21 mouse cellular contexts compared by ENCODE assay signal in the genomic region with DNA sequence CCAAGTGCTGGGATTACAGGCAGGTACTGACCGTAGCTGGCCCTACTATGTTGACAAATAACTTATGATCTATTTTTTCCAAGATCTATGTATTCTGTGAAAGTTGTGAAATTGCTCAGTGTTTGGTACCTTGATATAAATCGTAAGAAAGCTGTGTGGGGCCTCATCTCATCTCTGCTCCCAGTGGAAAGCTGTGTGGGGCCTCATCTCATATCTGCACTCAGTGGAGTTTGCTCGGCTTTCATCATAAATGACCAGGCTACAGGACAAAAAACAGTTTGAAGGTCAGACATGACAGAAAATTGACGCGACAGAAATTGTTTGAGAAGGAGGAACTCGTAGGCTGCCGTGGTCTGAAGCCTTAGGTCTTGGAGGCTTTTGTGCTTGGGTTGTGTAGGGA. TPM values are rescaled to one million over a fixed set of nuclear protein-coding genes. Genes with fewer than 3 reads are reported as not detected.
DNase-seq lines count a peak whose midpoint lies in the region; ATAC-seq and TF ChIP-seq lines count a peak whose summit lies in the region.
"Had no signal": no experiment of that assay in that cellular context is flagged by ENCODE, and none has a peak within 500 bp of the region (broad histone marks: within the 10 kb centered on the region; RNA-seq: fewer than 3 reads in every experiment).

No protein-coding gene starts in this region.

- no peak overlapping the region for H3K27ac ChIP-seq in intestine, embryonic 15.5 days
- peak overlapping the region; percentile 46; the same call in 1 of the 2 replicates for H3K27ac ChIP-seq in intestine, embryonic 16.5 days (ENCODE audit: low read length)
- peak overlapping the region; percentile 67 for H3K27ac ChIP-seq in intestine, postnatal 0 days (ENCODE audit: low read depth, low read length)

- ATAC-seq in intestine, embryonic 15.5 days: peak; percentile 71; the same call in 1 of the 2 replicates
- peak; percentile 66 for ATAC-seq in intestine, embryonic 16.5 days
- ATAC-seq in intestine, postnatal 0 days: peak; percentile 76
- ATAC-seq: activated CD4-positive, CD25-positive, alpha-beta regulatory T cell, adult 4 months; CD4-positive, CD25-positive, alpha-beta regulatory T cell, adult 4 months; Patski had no signal

- no peak overlapping the region for H3K4me3 ChIP-seq in intestine, embryonic 15.5 days (replicated peaks)
- no peak overlapping the region for H3K4me3 ChIP-seq in intestine, embryonic 16.5 days (ENCODE audit: low read length)
- no peak overlapping the region for H3K4me3 ChIP-seq in intestine, postnatal 0 days (ENCODE audit: low read depth, low read length)

- H3K9me3 ChIP-seq in intestine, embryonic 15.5 days: no peaks in the 10 kb centered on the region
- H3K9me3 ChIP-seq in intestine, embryonic 16.5 days (ENCODE audit: control insufficient read depth, low read length): no peaks in the 10 kb centered on the region
- no peaks in the 10 kb centered on the region for H3K9me3 ChIP-seq in intestine, postnatal 0 days (ENCODE audit: control insufficient read depth)
- H3K9me3 ChIP-seq: G1E had no signal

- DNase-seq in frontal cortex, postnatal 14 days (ENCODE audit: low spot score in 2 of 2): no peak
- DNase-seq in B cell, adult 2 months: no peak
- no peak for DNase-seq in cerebellum, adult 11-12 months
- DNase-seq: adrenal gland, adult 2 months; adrenal gland, adult 8-10 months; adrenal gland, postnatal 10 days; adrenal gland, postnatal 14 days; adrenal gland, postnatal 25 days; adrenal gland, postnatal 36 days; cerebellum, adult 11 months; cerebellum, adult 18-20 months; cerebellum, adult 2 months; cerebellum, adult 8-10 months had no signal

- no peak overlapping the region for H3K4me2 ChIP-seq in intestine, embryonic 15.5 days (replicated peaks)
- peak overlapping the region; percentile 28; the same call in 1 of the 2 replicates for H3K4me2 ChIP-seq in intestine, embryonic 16.5 days (ENCODE audit: low read depth, low read length)
- no peak overlapping the region for H3K4me2 ChIP-seq in intestine, postnatal 0 days (replicated peaks; ENCODE audit: low read depth)

- no peaks in the 10 kb centered on the region for H3K27me3 ChIP-seq in intestine, embryonic 15.5 days (replicated peaks)
- H3K27me3 ChIP-seq in intestine, embryonic 16.5 days (replicated peaks; ENCODE audit: control insufficient read depth, insufficient read depth, low read length): no peaks in the 10 kb centered on the region
- no peaks in the 10 kb centered on the region for H3K27me3 ChIP-seq in intestine, postnatal 0 days (replicated peaks; ENCODE audit: control insufficient read depth, insufficient read depth, low read length)
- H3K27me3 ChIP-seq: CH12.LX, Patski had no signal

- H3K36me3 ChIP-seq in intestine, embryonic 15.5 days: no peaks in the 10 kb centered on the region
- H3K36me3 ChIP-seq in intestine, embryonic 16.5 days (ENCODE audit: control insufficient read depth, insufficient read depth, low read length): no peaks in the 10 kb centered on the region
- peaks cover 6% of the 10 kb centered on the region; the same call in 1 of the 2 replicates for H3K36me3 ChIP-seq in intestine, postnatal 0 days (ENCODE audit: control insufficient read depth, insufficient read depth)

- WGBS in intestine, embryonic 15.5 days: 74% methylated on average over 7 of the region's 7 CpGs
- WGBS in intestine, embryonic 16.5 days: 73% methylated on average over 7 of the region's 7 CpGs
- WGBS in intestine, postnatal 0 days: 42% methylated on average over 7 of the region's 7 CpGs

- TF ChIP-seq CTCF in intestine, postnatal 0 days (IDR thresholded peaks at IDR 0.05; ENCODE audit: low read depth): no peak

- H3K9ac ChIP-seq in intestine, embryonic 15.5 days: no peak overlapping the region
- 0 out of 2 replicates have a peak overlapping the region, but pooled peaks have one; percentile 7 for H3K9ac ChIP-seq in intestine, embryonic 16.5 days (ENCODE audit: low read depth, low read length)
- no peak overlapping the region for H3K9ac ChIP-seq in intestine, postnatal 0 days (ENCODE audit: low read depth, low read length)

- peaks cover 18% of the 10 kb centered on the region for H3K4me1 ChIP-seq in intestine, embryonic 15.5 days (replicated peaks)
- peaks cover 24% of the 10 kb centered on the region for H3K4me1 ChIP-seq in intestine, embryonic 16.5 days (ENCODE audit: control insufficient read depth, insufficient read depth, low read length)
- H3K4me1 ChIP-seq in intestine, postnatal 0 days (replicated peaks; ENCODE audit: control insufficient read depth, insufficient read depth, low read length): 0 out of 2 replicates have a peak, but pooled peaks cover 5% of the 10 kb centered on the region

RNA-seq across cellular contexts. Expression of a gene that starts 56.0 kb away (rescaled TPM):
- 51.8 and 59.7 TPM in 2 replicates for polyA plus RNA-seq in intestine, embryonic 15.5 days (2015; fragmentation: Nextera tagmentation; extraction: Ambion mirVana)
- 63.5 and 64.2 TPM in 2 replicates for polyA plus RNA-seq in intestine, embryonic 16.5 days (2015; fragmentation: Nextera tagmentation; extraction: Ambion mirVana)
- polyA plus RNA-seq in intestine, postnatal 0 days (2015; fragmentation: Nextera tagmentation; extraction: Ambion mirVana): 79.1 and 82.0 TPM in 2 replicates

RNA-seq across cellular contexts. Expression of a gene that starts 56.5 kb away (rescaled TPM):
- polyA plus RNA-seq in intestine, embryonic 15.5 days (2015; fragmentation: Nextera tagmentation; extraction: Ambion mirVana): 1.1 and 1.3 TPM in 2 replicates
- polyA plus RNA-seq in intestine, embryonic 16.5 days (2015; fragmentation: Nextera tagmentation; extraction: Ambion mirVana): 0.57 and 0.89 TPM in 2 replicates
- polyA plus RNA-seq in intestine, postnatal 0 days (2015; fragmentation: Nextera tagmentation; extraction: Ambion mirVana): 0.97 and 1.4 TPM in 2 replicates
- polyA plus RNA-seq: activated CD4-positive, CD25-positive, alpha-beta regulatory T cell, adult 4 months; adrenal gland, adult 2 months; CD4-positive, CD25-positive, alpha-beta regulatory T cell, adult 4 months; G1E had no signal
